Mouse (Mus musculus) hindbrain, embryonic 16.5 days (tissue): ENCODE measurements around the gene Zfp768. TPM values are rescaled to one million over a fixed set of nuclear protein-coding genes. Genes with fewer than 3 reads are reported as not detected.

Source experiments
- ATAC-seq: fragments of 200-750 bp; cut with Nextera tagmentation; 2 replicates; pipeline ENCODE4 v1.8.0; 2017; ENCODE audit warnings: moderate TSS enrichment, moderate library complexity
- H3K27ac ChIP-seq: fragments of 300-500 bp; sonication (generic); 2 replicates; pipeline ENCODE4 v1.5.1; 2014; ENCODE audit warnings: low read depth, mild to moderate bottlenecking, control low read depth, low read length, moderate library complexity
- H3K27me3 ChIP-seq: fragments of 300-500 bp; sonication (generic); replicated peaks from 2 replicates; pipeline ENCODE4 v1.6.1; 2014; ENCODE audit warnings: low read length; ENCODE audit not compliant: control insufficient read depth, insufficient read depth
- H3K36me3 ChIP-seq: fragments of 300-500 bp; sonication (generic); 2 replicates; pipeline ENCODE4 v1.6.1; 2014; ENCODE audit warnings: mild to moderate bottlenecking, low read length, moderate library complexity, mixed read lengths; ENCODE audit not compliant: control insufficient read depth, insufficient read depth
- H3K4me1 ChIP-seq: fragments of 300-500 bp; sonication (generic); 2 replicates; pipeline ENCODE4 v1.6.1; 2014; ENCODE audit warnings: low read depth, low read length; ENCODE audit not compliant: control insufficient read depth, insufficient read depth
- H3K4me2 ChIP-seq: fragments of 300-500 bp; sonication (generic); 2 replicates; pipeline ENCODE4 v1.6.1; 2014; ENCODE audit warnings: mild to moderate bottlenecking, low read length, control low read depth, moderate library complexity
- H3K4me3 ChIP-seq: fragments of 300-500 bp; sonication (generic); 2 replicates; pipeline ENCODE4 v1.5.1; 2014; ENCODE audit warnings: mild to moderate bottlenecking, low read length, control low read depth, moderate library complexity
- H3K9ac ChIP-seq: fragments of 300-500 bp; sonication (generic); 2 replicates; pipeline ENCODE4 v1.6.1; 2014; ENCODE audit warnings: low read depth, mild to moderate bottlenecking, control low read depth, low read length, moderate library complexity
- H3K9me3 ChIP-seq: fragments of 300-500 bp; sonication (generic); 2 replicates; pipeline ENCODE4 v1.6.1; 2014; ENCODE audit warnings: mild to moderate bottlenecking, low read length, moderate library complexity; ENCODE audit not compliant: control insufficient read depth
- WGBS: fragments of 180-500 bp; shearing (Covaris S2); extraction: QIAGEN DNeasy Blood & Tissue Kit; methylation state at CpG from one replicate; pipeline ENCODE4 v1.1.7; 2014; 5-methylcytosine and 5-hydroxymethylcytosine counted together
- polyA plus RNA-seq: library from polyadenylated mRNA; unstranded; fragments of >200 nt; fragmentation: Nextera tagmentation; extraction: Ambion mirVana; gene quantifications from 2 replicates; pipeline ENCODE4 v1.2.1, GENCODE M21; 2015

Zfp768 gene
- polyA plus RNA-seq, 1 experiment from 2014 or later = 16.3 TPM

- H3K4me1 ChIP-seq = no peaks in the 10 kb centered on the region
- H3K9ac ChIP-seq = no peak overlapping the region
- H3K27me3 ChIP-seq = no peaks in the 10 kb centered on the region
- H3K4me3 ChIP-seq = no peak overlapping the region
- no peak overlapping the region for H3K27ac ChIP-seq
- no peak for ATAC-seq
- no peaks in the 10 kb centered on the region for H3K9me3 ChIP-seq
- 86% methylated on average over 5 of the region's 5 CpGs for WGBS
- no peak overlapping the region for H3K4me2 ChIP-seq
- H3K36me3 ChIP-seq = no peaks in the 10 kb centered on the region
These were observed 48.4 kb downstream of the Zfp768 start for GRCm38 (mm10) chr7:127296786-127297555.

- H3K4me2 ChIP-seq = no peak within 1 kb of the TSS
- no peaks in the 10 kb centered on the region for H3K4me1 ChIP-seq
- 87% methylated on average over 11 of the region's 11 CpGs for WGBS
- no peaks in the 10 kb centered on the region for H3K9me3 ChIP-seq
- no peak for ATAC-seq
- H3K9ac ChIP-seq = no peak within 1 kb of the TSS
- no peaks in the 10 kb centered on the region; the same call in 1 of the 2 replicates for H3K27me3 ChIP-seq
- no peak within 1 kb of the TSS for H3K4me3 ChIP-seq
- no peaks in the 10 kb centered on the region for H3K36me3 ChIP-seq
- H3K27ac ChIP-seq = no peak within 1 kb of the TSS
These were observed 49.3 kb downstream of the Zfp768 start, which contains the start of gene Itgal for GRCm38 (mm10) chr7:127296098-127296497. Gene Itgal, plus strand, starts transcription at chr7:127296260.

Other genes starting within 250 kb of the Zfp768 start
- gene Qprt, start 223.4 kb downstream of the Zfp768 start, polyA plus RNA-seq = 1.1 TPM in 2 replicates
- 0.07 TPM in 1 of 2 replicates, not detected in the other for gene Spn, start 207.8 kb downstream of the Zfp768 start, polyA plus RNA-seq
- 70.4 and 72.7 TPM in 2 replicates for gene Cd2bp2, start 149.5 kb downstream of the Zfp768 start, polyA plus RNA-seq
- 27.0 and 29.1 TPM in 2 replicates for gene Tbc1d10b, start 137.1 kb downstream of the Zfp768 start, polyA plus RNA-seq
- 3.5 and 47.0 TPM in 2 replicates for gene Mylpf, start 136.7 kb downstream of the Zfp768 start, polyA plus RNA-seq
- gene Zfp553, start 112.5 kb downstream of the Zfp768 start, polyA plus RNA-seq = 42.7 and 49.1 TPM in 2 replicates
- 12.1 and 12.3 TPM in 2 replicates for gene Sept1, start 112.5 kb downstream of the Zfp768 start, polyA plus RNA-seq
- gene Zfp771, start 101.3 kb downstream of the Zfp768 start, polyA plus RNA-seq = 76.8 and 82.6 TPM in 2 replicates
- 118 and 122 TPM in 2 replicates for gene Dctpp1, start 84.9 kb downstream of the Zfp768 start, polyA plus RNA-seq
- 54.2 and 58.9 TPM in 2 replicates for gene Sephs2, start 71.5 kb downstream of the Zfp768 start, polyA plus RNA-seq
- 0.26 and 0.44 TPM in 2 replicates for gene Itgal, start 49.3 kb downstream of the Zfp768 start, polyA plus RNA-seq
- gene Zfp747, start 30.5 kb upstream of the Zfp768 start, polyA plus RNA-seq = 8.7 and 9.3 TPM in 2 replicates
- gene 9130019O22Rik, start 41.6 kb upstream of the Zfp768 start, polyA plus RNA-seq = 3.9 and 4.5 TPM in 2 replicates
- gene E430018J23Rik, start 48.0 kb upstream of the Zfp768 start, polyA plus RNA-seq = 4.6 and 5.4 TPM in 2 replicates
- gene Zfp764, start 61.2 kb upstream of the Zfp768 start, polyA plus RNA-seq = 4.0 and 4.1 TPM in 2 replicates
- gene Zfp688, start 76.5 kb upstream of the Zfp768 start, polyA plus RNA-seq = 27.4 and 29.1 TPM in 2 replicates
- 13.2 and 15.9 TPM in 2 replicates for gene Zfp689, start 103.6 kb upstream of the Zfp768 start, polyA plus RNA-seq
- gene Prr14, start 114.0 kb upstream of the Zfp768 start, polyA plus RNA-seq = 29.0 and 35.2 TPM in 2 replicates
- 10.2 and 12.6 TPM in 2 replicates for gene Fbrs, start 133.6 kb upstream of the Zfp768 start, polyA plus RNA-seq
- gene Srcap, start 166.4 kb upstream of the Zfp768 start, polyA plus RNA-seq = 37.9 and 38.7 TPM in 2 replicates
- 13.2 and 13.7 TPM in 2 replicates for gene Gm42715, start 174.0 kb upstream of the Zfp768 start, polyA plus RNA-seq
- 4.3 and 6.2 TPM in 2 replicates for gene Tmem265, start 215.8 kb upstream of the Zfp768 start, polyA plus RNA-seq
- gene Phkg2, start 227.8 kb upstream of the Zfp768 start, polyA plus RNA-seq = 60.5 and 60.9 TPM in 2 replicates
- gene Ccdc189, start 243.0 kb upstream of the Zfp768 start, polyA plus RNA-seq = 11.6 and 13.3 TPM in 2 replicates
- gene Rnf40, start 243.2 kb upstream of the Zfp768 start, polyA plus RNA-seq = 38.0 and 48.1 TPM in 2 replicates